Mouse (Mus musculus): Measurements from ENCODE around the gene Rabggtb. TPM values are rescaled to one million over a fixed set of nuclear protein-coding genes. Genes with fewer than 3 reads are reported as not detected.

Gene Rabggtb
- 23.7 and 38.8 TPM in 2 replicates for polyA plus RNA-seq (2012)

GRCm38 (mm10) chr3:153912546-153913509, at the start of gene Rabggtb:
Rabggtb (minus strand) TSS chr3:153913009.
- no peak for TF ChIP-seq GATA1 (IDR thresholded peaks at IDR 0.05; ENCODE audit: low read length)

- TF ChIP-seq GATA1 (IDR thresholded peaks at IDR 0.05; ENCODE audit: low read length) = no peak
Measured at GRCm38 (mm10) chr3:153961632-153962389, 49.0 kb upstream of the Rabggtb start.

- TF ChIP-seq GATA1 (IDR thresholded peaks at IDR 0.05; ENCODE audit: low read length) = no peak
Measured at GRCm38 (mm10) chr3:153960884-153961283, 48.1 kb upstream of the Rabggtb start.

- no peak for TF ChIP-seq GATA1 (IDR thresholded peaks at IDR 0.05; ENCODE audit: low read length)
Measured at GRCm38 (mm10) chr3:153959731-153960207, 47.0 kb upstream of the Rabggtb start.

- TF ChIP-seq GATA1 (IDR thresholded peaks at IDR 0.05; ENCODE audit: low read length) = no peak
Measured at GRCm38 (mm10) chr3:153959035-153959730, 46.4 kb upstream of the Rabggtb start.

GRCm38 (mm10) chr3:153957916-153958315, 45.1 kb upstream of the Rabggtb start:
- no peak for TF ChIP-seq GATA1 (IDR thresholded peaks at IDR 0.05; ENCODE audit: low read length)

GRCm38 (mm10) chr3:153948176-153948575, 35.4 kb upstream of the Rabggtb start:
- no peak for TF ChIP-seq GATA1 (IDR thresholded peaks at IDR 0.05; ENCODE audit: low read length)

GRCm38 (mm10) chr3:153947271-153947670, 34.5 kb upstream of the Rabggtb start:
- TF ChIP-seq GATA1 (IDR thresholded peaks at IDR 0.05; ENCODE audit: low read length) = no peak

- no peak for TF ChIP-seq GATA1 (IDR thresholded peaks at IDR 0.05; ENCODE audit: low read length)
Measured at GRCm38 (mm10) chr3:153944335-153944990, 31.7 kb upstream of the Rabggtb start, which contains the start of gene Acadm. Acadm (minus strand) TSS chr3:153944632.

GRCm38 (mm10) chr3:153943901-153944334, 31.1 kb upstream of the Rabggtb start:
- TF ChIP-seq GATA1 (IDR thresholded peaks at IDR 0.05; ENCODE audit: low read length) = no peak

- no peak for TF ChIP-seq GATA1 (IDR thresholded peaks at IDR 0.05; ENCODE audit: low read length)
Measured at GRCm38 (mm10) chr3:153943003-153943640, 30.3 kb upstream of the Rabggtb start.

- no peak for TF ChIP-seq GATA1 (IDR thresholded peaks at IDR 0.05; ENCODE audit: low read length)
Measured at GRCm38 (mm10) chr3:153941613-153942012, 28.8 kb upstream of the Rabggtb start.

- TF ChIP-seq GATA1 (IDR thresholded peaks at IDR 0.05; ENCODE audit: low read length) = no peak
Measured at GRCm38 (mm10) chr3:153940486-153940885, 27.7 kb upstream of the Rabggtb start.

GRCm38 (mm10) chr3:153940021-153940420, 27.2 kb upstream of the Rabggtb start:
- no peak for TF ChIP-seq GATA1 (IDR thresholded peaks at IDR 0.05; ENCODE audit: low read length)

Data from G1E-ER4 (cell line).